Mouse (Mus musculus) midbrain, embryonic 14.5 days (tissue): ENCODE data around the gene Gm11983. TPM values are rescaled to one million over a fixed set of nuclear protein-coding genes. Genes with fewer than 3 reads are reported as not detected.
"Not testable (repeated sequence)": the region's sequence is repeated elsewhere in the genome, so short reads cannot be mapped to it uniquely, and the experiment has no call there.

ENCODE experiments used
- ATAC-seq: fragments of 200-750 bp; cut with Nextera tagmentation; 2 replicates; pipeline ENCODE4 v1.8.0; 2017; ENCODE audit warnings: moderate number of reproducible peaks, moderate library complexity; ENCODE audit not compliant: low FRiP score, low TSS enrichment
- DNase-seq: peaks from one replicate; pipeline ENCODE4 v3.0.0-alpha.2; 2015
- H3K27ac ChIP-seq: fragments of 300-500 bp; sonication (generic); replicated peaks from 2 replicates; pipeline ENCODE4 v1.5.1; 2014; ENCODE audit warnings: mild to moderate bottlenecking, low read depth, low read length, moderate library complexity
- H3K27me3 ChIP-seq: fragments of 300-500 bp; sonication (generic); 2 replicates; pipeline ENCODE4 v1.6.1; 2014; ENCODE audit warnings: low read length, control low read depth, mixed read lengths; ENCODE audit not compliant: control insufficient read depth, insufficient read depth
- H3K36me3 ChIP-seq: fragments of 300-500 bp; sonication (generic); 2 replicates; pipeline ENCODE4 v1.6.1; 2014; ENCODE audit warnings: low read length, control low read depth; ENCODE audit not compliant: control insufficient read depth, insufficient read depth
- H3K4me1 ChIP-seq: fragments of 300-500 bp; sonication (generic); 2 replicates; pipeline ENCODE4 v1.6.1; 2014; ENCODE audit warnings: mild to moderate bottlenecking, antibody characterized with exemption, low read length, control low read depth; ENCODE audit not compliant: control insufficient read depth, insufficient read depth
- H3K4me2 ChIP-seq: fragments of 300-500 bp; sonication (generic); 2 replicates; pipeline ENCODE4 v1.6.1; 2014; ENCODE audit warnings: mild to moderate bottlenecking, low read length, moderate library complexity
- H3K4me3 ChIP-seq: fragments of 300-500 bp; sonication (generic); replicated peaks from 2 replicates; pipeline ENCODE4 v1.5.1; 2014; ENCODE audit warnings: low read depth, low read length
- H3K9ac ChIP-seq: fragments of 300-500 bp; sonication (generic); replicated peaks from 2 replicates; pipeline ENCODE4 v1.6.1; 2014; ENCODE audit warnings: mild to moderate bottlenecking, low read length, moderate library complexity
- H3K9me3 ChIP-seq: fragments of 300-500 bp; sonication (generic); 2 replicates; pipeline ENCODE4 v1.6.1; 2016; ENCODE audit warnings: low read length, control low read depth, mixed read lengths; ENCODE audit not compliant: control insufficient read depth
- WGBS: fragments of 180-500 bp; shearing (Covaris S2); extraction: QIAGEN DNeasy Blood & Tissue Kit; methylation state at CpG from one replicate; pipeline ENCODE4 v1.1.7; 2014; 5-methylcytosine and 5-hydroxymethylcytosine counted together
- polyA plus RNA-seq: library from polyadenylated mRNA; unstranded; fragments of >200 nt; fragmentation: Nextera tagmentation; extraction: Ambion mirVana; gene quantifications from 2 replicates; pipeline ENCODE4 v1.2.1, GENCODE M21; 2014

Gm11983 gene
- not detected in 2 replicates for polyA plus RNA-seq

GRCm38 (mm10) chr11:6837554-6837953 is at the start of gene Gm11983:
Gene Gm11983, minus strand, starts transcription at chr11:6837654.
- Histone ChIP-seq H3K9ac (no peak within 1 kb of the TSS), H3K4me1 (no peaks in the 10 kb centered on the region), H3K4me2 (no peak within 1 kb of the TSS), H3K9me3 (no peaks in the 10 kb centered on the region), H3K4me3 (no peak within 1 kb of the TSS), H3K27ac (no peak within 1 kb of the TSS), H3K36me3 (no peaks in the 10 kb centered on the region), H3K27me3 (no peaks in the 10 kb centered on the region)
- ATAC-seq: no peak
- DNase-seq: no peak
- WGBS: 89% methylated on average over 1 of the region's 1 CpGs

DNA sequence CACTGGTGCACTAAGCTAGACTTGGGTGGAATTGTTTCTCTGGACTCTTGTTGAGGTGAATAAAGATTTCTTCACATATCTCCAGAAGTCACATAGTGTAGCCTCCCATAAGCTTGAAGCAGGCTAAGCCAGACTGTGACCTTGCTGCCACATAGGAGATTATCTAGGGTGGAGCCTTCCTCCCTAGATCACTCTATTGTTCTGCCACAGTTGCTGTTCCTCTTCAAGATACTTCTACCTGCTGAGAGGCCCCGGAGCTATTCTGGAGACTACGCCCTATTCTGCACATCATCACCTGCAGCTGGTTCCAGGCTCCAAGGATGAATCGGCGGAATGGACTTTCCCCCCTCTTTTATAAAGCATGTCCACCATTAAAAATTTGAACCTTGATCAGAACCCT is 45.6 kb upstream of the Gm11983 start:
- 91% methylated on average over 4 of the region's 4 CpGs for WGBS
- H3K27ac ChIP-seq, H3K9ac ChIP-seq, DNase-seq, ATAC-seq, H3K4me2 ChIP-seq, H3K36me3 ChIP-seq, H3K4me1 ChIP-seq, H3K4me3 ChIP-seq, H3K9me3 ChIP-seq, H3K27me3 ChIP-seq: not testable (repeated sequence)

- Histone ChIP-seq H3K36me3 (no peaks in the 10 kb centered on the region), H3K9me3 (no peaks in the 10 kb centered on the region), H3K9ac (no peak overlapping the region), H3K27me3 (no peaks in the 10 kb centered on the region), H3K4me2 (no peak overlapping the region), H3K27ac (no peak overlapping the region), H3K4me1 (no peaks in the 10 kb centered on the region), H3K4me3 (no peak overlapping the region)
- ATAC-seq: no peak
- DNase-seq: no peak
- 56% methylated on average over 5 of the region's 5 CpGs for WGBS
Observed at GRCm38 (mm10) chr11:6881614-6882013, 44.2 kb upstream of the Gm11983 start.

- no peaks in the 10 kb centered on the region for H3K36me3 ChIP-seq
- no peak overlapping the region for H3K4me2 ChIP-seq
- no peak overlapping the region for H3K4me3 ChIP-seq
- H3K27ac ChIP-seq: no peak overlapping the region
- 84% methylated on average over 6 of the region's 6 CpGs for WGBS
- H3K27me3 ChIP-seq: no peaks in the 10 kb centered on the region
- H3K9me3 ChIP-seq: no peaks in the 10 kb centered on the region
- H3K9ac ChIP-seq: no peak overlapping the region
- no peak for ATAC-seq
- no peak for DNase-seq
- no peaks in the 10 kb centered on the region for H3K4me1 ChIP-seq
Observed at GRCm38 (mm10) chr11:6877740-6878139, 40.3 kb upstream of the Gm11983 start.

DNA sequence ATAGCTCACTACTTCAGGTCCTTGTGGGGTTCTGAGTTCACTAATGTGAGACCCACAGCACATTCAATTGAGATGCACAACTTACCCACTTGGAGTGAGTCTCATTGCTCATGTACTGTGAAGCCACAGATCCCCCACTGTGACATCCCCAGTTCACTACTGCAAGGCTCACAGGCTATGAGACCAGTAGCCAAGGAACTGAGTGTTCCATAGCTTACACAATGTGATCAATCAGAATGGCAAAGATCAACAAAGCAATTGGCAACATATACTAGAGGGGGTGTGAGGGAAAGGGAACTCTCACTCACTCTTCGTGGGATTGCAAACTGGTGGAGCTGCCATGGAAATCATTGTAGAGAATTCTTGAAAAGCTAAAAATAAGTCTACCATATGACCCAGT is 33.5 kb upstream of the Gm11983 start:
- H3K36me3 ChIP-seq: no peaks in the 10 kb centered on the region
- no peak overlapping the region for H3K9ac ChIP-seq
- no peak overlapping the region for H3K4me3 ChIP-seq
- DNase-seq (no peak), ATAC-seq (no peak)
- H3K27me3 ChIP-seq: no peaks in the 10 kb centered on the region
- no peak overlapping the region for H3K27ac ChIP-seq
- no peaks in the 10 kb centered on the region; the same call in 1 of the 2 replicates for H3K9me3 ChIP-seq
- no peaks in the 10 kb centered on the region for H3K4me1 ChIP-seq
- no peak overlapping the region for H3K4me2 ChIP-seq
- WGBS: 88% methylated on average over 1 of the region's 1 CpGs

GRCm38 (mm10) chr11:6865536-6865935 is 28.1 kb upstream of the Gm11983 start:
- Histone ChIP-seq H3K9ac (no peak overlapping the region), H3K27ac (no peak overlapping the region), H3K27me3 (no peaks in the 10 kb centered on the region), H3K9me3 (no peaks in the 10 kb centered on the region; the same call in 1 of the 2 replicates), H3K4me3 (no peak overlapping the region), H3K36me3 (no peaks in the 10 kb centered on the region), H3K4me2 (no peak overlapping the region), H3K4me1 (no peaks in the 10 kb centered on the region)
- ATAC-seq (no peak), DNase-seq (no peak)
- WGBS: 86% methylated on average over 3 of the region's 3 CpGs

GRCm38 (mm10) chr11:6862185-6862584 is 24.7 kb upstream of the Gm11983 start:
- H3K9me3 ChIP-seq: no peaks in the 10 kb centered on the region; the same call in 1 of the 2 replicates
- no peak overlapping the region for H3K4me3 ChIP-seq
- DNase-seq (no peak), ATAC-seq (no peak)
- no peaks in the 10 kb centered on the region for H3K36me3 ChIP-seq
- no peak overlapping the region for H3K4me2 ChIP-seq
- no peaks in the 10 kb centered on the region for H3K27me3 ChIP-seq
- peaks cover 8% of the 10 kb centered on the region; the same call in 1 of the 2 replicates for H3K4me1 ChIP-seq
- no peak overlapping the region for H3K9ac ChIP-seq
- WGBS: 89% methylated on average over 3 of the region's 3 CpGs
- no peak overlapping the region for H3K27ac ChIP-seq

GRCm38 (mm10) chr11:6859898-6860858 is 22.7 kb upstream of the Gm11983 start:
- Histone ChIP-seq H3K36me3 (no peaks in the 10 kb centered on the region), H3K4me2 (peak overlapping the region; percentile 2; the same call in 1 of the 2 replicates), H3K27me3 (no peaks in the 10 kb centered on the region), H3K9ac (no peak overlapping the region), H3K4me3 (no peak overlapping the region), H3K4me1 (peaks cover 8% of the 10 kb centered on the region; the same call in 1 of the 2 replicates), H3K27ac (0 out of 2 replicates have a peak overlapping the region, but pooled peaks have one; percentile 14), H3K9me3 (no peaks in the 10 kb centered on the region)
- 23% methylated on average over 11 of the region's 11 CpGs for WGBS
- ATAC-seq (peak; percentile 67; the same call in 1 of the 2 replicates), DNase-seq (peak; percentile 64)
